Mouse (Mus musculus) embryonic facial prominence, embryonic 14.5 days (tissue): ENCODE measurements around the gene Rgs19. TPM values are rescaled to one million over a fixed set of nuclear protein-coding genes. Genes with fewer than 3 reads are reported as not detected.

Experiments used
- ATAC-seq: fragments of 200-750 bp; cut with Nextera tagmentation; 2 replicates; pipeline ENCODE4 v1.8.0; 2017; ENCODE audit warnings: low read depth, moderate number of reproducible peaks, moderate TSS enrichment
- DNase-seq: peaks from one replicate; pipeline ENCODE4 v3.0.0-alpha.2; 2015; ENCODE audit warnings: low spot score
- H3K27ac ChIP-seq: fragments of 300-500 bp; sonication (generic); replicated peaks from 2 replicates; pipeline ENCODE4 v1.5.1; 2014; ENCODE audit warnings: low read depth, mild to moderate bottlenecking, low read length, moderate library complexity
- H3K27me3 ChIP-seq: fragments of 300-500 bp; sonication (generic); replicated peaks from 2 replicates; pipeline ENCODE4 v1.6.1; 2014; ENCODE audit warnings: low read length; ENCODE audit not compliant: control insufficient read depth, insufficient read depth
- H3K36me3 ChIP-seq: fragments of 300-500 bp; sonication (generic); 2 replicates; pipeline ENCODE4 v1.6.1; 2014; ENCODE audit warnings: low read length, mixed read lengths; ENCODE audit not compliant: control insufficient read depth, insufficient read depth
- H3K4me1 ChIP-seq: fragments of 300-500 bp; sonication (generic); 2 replicates; pipeline ENCODE4 v1.6.1; 2014; ENCODE audit warnings: antibody characterized with exemption, low read length; ENCODE audit not compliant: control insufficient read depth, insufficient read depth
- H3K4me2 ChIP-seq: fragments of 300-500 bp; sonication (generic); 2 replicates; pipeline ENCODE4 v1.6.1; 2014; ENCODE audit warnings: low read depth, mild to moderate bottlenecking, low read length, moderate library complexity, mixed read lengths
- H3K4me3 ChIP-seq: fragments of 300-500 bp; sonication (generic); 2 replicates; pipeline ENCODE4 v1.5.1; 2014; ENCODE audit warnings: low read depth, mild to moderate bottlenecking, low read length
- H3K9ac ChIP-seq: fragments of 300-500 bp; sonication (generic); 2 replicates; pipeline ENCODE4 v1.6.1; 2014; ENCODE audit warnings: low read depth, mild to moderate bottlenecking, low read length, moderate library complexity, mixed read lengths
- H3K9me3 ChIP-seq: fragments of 300-500 bp; sonication (generic); 2 replicates; pipeline ENCODE4 v1.6.1; 2016; ENCODE audit warnings: low read length; ENCODE audit not compliant: control insufficient read depth
- WGBS: fragments of 180-500 bp; shearing (Covaris S2); extraction: QIAGEN DNeasy Blood & Tissue Kit; methylation state at CpG from one replicate; pipeline ENCODE4 v1.1.7; 2014; 5-methylcytosine and 5-hydroxymethylcytosine counted together
- polyA plus RNA-seq: library from polyadenylated mRNA; unstranded; fragments of >200 nt; fragmentation: Nextera tagmentation; extraction: Ambion mirVana; gene quantifications from 2 replicates; pipeline ENCODE4 v1.2.1, GENCODE M21; 2014

Rgs19 gene
- polyA plus RNA-seq, 1 experiment from 2014 or later, result 82.2 TPM

DNA sequence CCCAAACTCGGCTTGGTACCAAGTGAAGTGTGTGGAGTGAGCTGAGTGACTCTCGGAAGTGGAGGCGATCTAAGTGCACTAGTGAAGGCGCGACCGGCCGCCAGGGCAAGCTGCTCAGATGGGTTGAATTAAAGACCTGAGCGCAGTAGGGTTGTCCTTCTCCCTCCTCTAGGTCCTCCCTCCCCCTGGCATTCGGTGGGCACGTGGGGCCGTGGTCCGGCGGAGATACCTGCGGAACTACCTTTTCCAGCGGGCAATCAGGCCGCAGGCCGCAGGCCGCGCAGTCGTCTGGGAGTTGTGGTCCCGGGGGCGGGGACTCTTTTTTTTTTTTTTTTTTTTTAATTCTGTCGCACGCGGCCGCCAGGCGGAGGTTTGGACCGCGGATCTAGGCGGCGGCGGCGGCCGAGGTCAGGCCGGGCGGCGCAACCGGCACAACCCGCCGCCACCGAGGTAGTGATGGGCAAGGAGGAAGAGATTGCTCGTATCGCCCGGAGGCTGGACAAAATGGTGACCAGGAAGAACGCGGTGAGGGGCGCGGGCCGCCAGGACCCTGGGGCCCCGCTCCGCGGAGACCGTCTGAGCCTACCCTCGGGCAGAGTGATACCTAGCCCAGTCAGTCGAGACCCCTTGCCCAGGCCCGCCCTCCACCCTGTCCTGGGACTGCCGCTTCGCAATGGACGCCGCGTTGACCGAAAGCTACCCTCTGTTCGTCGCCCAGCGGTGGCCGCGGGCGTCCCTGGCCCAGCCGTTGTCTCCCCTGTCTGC is 13.6 kb downstream of the Rgs19 start, which contains the start of gene Tcea2:
Gene Tcea2, plus strand, starts transcription at position 360 of the 765 bp plus-strand sequence.
- WGBS, result 0% methylated on average over 58 of the region's 69 CpGs
- Histone ChIP-seq H3K27me3 (no peaks in the 10 kb centered on the region), H3K27ac (peak within 1 kb of the TSS; percentile 54), H3K4me2 (peak within 1 kb of the TSS; percentile 91), H3K4me1 (peaks cover 9% of the 10 kb centered on the region; the same call in 1 of the 2 replicates), H3K4me3 (peak within 1 kb of the TSS; percentile 77), H3K9ac (peak within 1 kb of the TSS; percentile 88), H3K9me3 (no peaks in the 10 kb centered on the region), H3K36me3 (no peaks in the 10 kb centered on the region)
- DNase-seq, result peak; percentile 83
- ATAC-seq, result peak; percentile 58

DNA sequence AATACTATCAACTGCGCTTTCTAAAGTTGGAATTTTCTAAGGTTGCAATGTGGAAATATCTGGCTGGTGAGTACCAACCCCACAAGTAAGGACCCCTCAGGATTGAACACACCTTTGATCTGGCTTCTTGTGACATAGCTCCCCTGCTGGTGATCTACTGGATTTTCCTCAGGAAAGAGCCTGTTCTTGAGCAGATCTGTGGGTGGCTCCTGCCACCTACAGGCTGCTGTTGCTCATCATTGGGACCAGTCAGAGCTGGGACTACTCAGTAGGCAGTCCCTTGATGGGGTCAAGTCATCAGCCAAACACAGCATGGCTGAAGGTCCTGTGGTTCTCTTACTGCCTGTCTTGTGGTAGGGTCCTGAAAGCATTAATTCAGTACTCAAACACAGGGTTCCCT is 15.0 kb downstream of the Rgs19 start:
- H3K9me3 ChIP-seq, result no peaks in the 10 kb centered on the region

DNA sequence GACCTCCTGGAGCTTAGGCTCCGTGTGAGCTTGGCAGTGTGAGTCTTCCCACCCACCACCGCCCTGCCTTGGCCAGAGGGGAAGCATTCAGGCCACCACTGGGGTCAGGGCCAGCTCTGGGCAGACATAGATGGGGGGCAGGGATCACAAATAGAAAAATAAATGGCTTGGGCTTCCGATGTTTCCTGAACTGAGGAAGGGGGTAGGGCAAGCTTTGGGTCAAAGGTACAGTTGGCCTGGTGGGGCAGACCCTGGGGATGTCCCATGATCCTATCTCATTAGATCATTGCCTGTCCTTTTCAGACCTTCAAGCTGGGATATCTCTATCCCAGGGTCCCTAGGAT is 16.1 kb downstream of the Rgs19 start:
- H3K9me3 ChIP-seq, result no peaks in the 10 kb centered on the region
- no peak overlapping the region for H3K4me2 ChIP-seq
- 51% methylated on average over 3 of the region's 3 CpGs for WGBS
- H3K4me3 ChIP-seq, result no peak overlapping the region
- no peak for ATAC-seq
- H3K4me1 ChIP-seq, result peaks cover 13% of the 10 kb centered on the region; the same call in 1 of the 2 replicates
- H3K27ac ChIP-seq, result no peak overlapping the region; the same call in 1 of the 2 replicates
- no peaks in the 10 kb centered on the region for H3K36me3 ChIP-seq
- no peak for DNase-seq
- peaks cover 10% of the 10 kb centered on the region for H3K27me3 ChIP-seq
- H3K9ac ChIP-seq, result no peak overlapping the region

More for the DNA sequence above, 15.0 kb downstream of the Rgs19 start:
- Histone ChIP-seq H3K4me2 (no peak overlapping the region), H3K9ac (no peak overlapping the region), H3K4me3 (no peak overlapping the region), H3K36me3 (no peaks in the 10 kb centered on the region), H3K27me3 (0 out of 2 replicates have a peak, but pooled peaks cover 1% of the 10 kb centered on the region), H3K27ac (no peak overlapping the region), H3K4me1 (peaks cover 13% of the 10 kb centered on the region; the same call in 1 of the 2 replicates)
- DNase-seq (peak; percentile 93), ATAC-seq (peak; percentile 81)
- WGBS, result 55% methylated on average over 1 of the region's 1 CpGs

DNA sequence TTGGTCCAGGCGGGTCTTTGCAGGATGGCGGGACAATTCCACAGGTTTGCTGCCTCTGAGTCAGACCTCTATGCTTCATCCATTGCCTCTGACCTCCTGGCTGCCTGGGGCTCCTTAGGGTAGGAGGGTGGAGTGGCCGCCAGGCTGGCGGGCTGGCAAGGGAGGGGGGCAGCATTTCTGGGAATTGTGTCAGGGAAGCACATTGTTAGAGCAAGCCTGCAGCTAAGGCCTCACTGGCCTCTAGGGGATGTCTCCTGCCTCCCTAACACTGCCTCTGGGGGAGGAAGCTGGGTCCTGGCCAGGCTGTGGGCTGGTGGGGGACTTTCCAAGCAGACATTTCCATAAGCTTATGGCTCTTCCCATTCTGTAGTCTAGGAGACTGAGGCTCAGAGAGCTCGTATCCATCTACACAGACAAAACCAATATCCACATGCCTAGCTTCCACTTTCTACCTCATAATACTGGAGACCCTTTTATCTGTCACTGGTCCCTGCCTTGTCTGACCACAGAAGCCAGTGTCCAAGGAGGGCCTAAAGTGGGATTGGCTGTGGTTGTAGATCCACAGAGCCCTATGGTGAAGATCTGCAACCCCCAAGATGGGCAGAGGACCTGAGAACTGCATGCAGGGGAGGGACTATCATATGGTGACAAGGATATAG is 16.6 kb downstream of the Rgs19 start:
- WGBS, result 55% methylated on average over 5 of the region's 5 CpGs
- no peak overlapping the region for H3K27ac ChIP-seq
- peaks cover 15% of the 10 kb centered on the region for H3K27me3 ChIP-seq
- H3K9me3 ChIP-seq, result no peaks in the 10 kb centered on the region
- H3K36me3 ChIP-seq, result no peaks in the 10 kb centered on the region
- peak; percentile 16 for DNase-seq
- ATAC-seq, result no peak
- no peak overlapping the region for H3K9ac ChIP-seq
- H3K4me2 ChIP-seq, result no peak overlapping the region
- H3K4me1 ChIP-seq, result peaks cover 13% of the 10 kb centered on the region; the same call in 1 of the 2 replicates
- H3K4me3 ChIP-seq, result no peak overlapping the region

DNA sequence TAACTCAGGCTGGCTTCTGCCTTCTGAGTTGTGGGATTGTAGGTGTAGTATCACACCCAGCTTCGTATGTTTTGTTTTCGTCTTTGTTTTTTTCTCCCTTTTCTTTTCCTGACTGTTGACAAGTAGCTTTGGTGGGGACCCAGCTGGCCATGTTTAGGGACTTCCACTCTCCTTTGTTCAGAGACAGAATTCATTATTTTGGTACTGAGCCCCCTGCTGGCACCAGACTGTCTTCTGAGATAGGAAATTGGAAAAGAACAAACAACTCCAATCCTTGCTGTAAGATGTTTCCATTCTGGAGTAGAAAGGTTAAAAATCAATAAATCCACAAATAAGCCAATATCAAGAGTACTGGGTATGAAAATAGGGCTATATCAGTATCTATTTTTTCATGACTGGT is 17.4 kb downstream of the Rgs19 start:
- Histone ChIP-seq H3K36me3 (no peaks in the 10 kb centered on the region), H3K27ac (peak overlapping the region; percentile 36; the same call in 1 of the 2 replicates), H3K4me3 (no peak overlapping the region), H3K9ac (no peak overlapping the region), H3K9me3 (no peaks in the 10 kb centered on the region), H3K27me3 (peaks cover 23% of the 10 kb centered on the region), H3K4me1 (peaks cover 13% of the 10 kb centered on the region; the same call in 1 of the 2 replicates), H3K4me2 (no peak overlapping the region)
- DNase-seq (peak; percentile 47), ATAC-seq (no peak)
- 47% methylated on average over 2 of the region's 2 CpGs for WGBS

DNA sequence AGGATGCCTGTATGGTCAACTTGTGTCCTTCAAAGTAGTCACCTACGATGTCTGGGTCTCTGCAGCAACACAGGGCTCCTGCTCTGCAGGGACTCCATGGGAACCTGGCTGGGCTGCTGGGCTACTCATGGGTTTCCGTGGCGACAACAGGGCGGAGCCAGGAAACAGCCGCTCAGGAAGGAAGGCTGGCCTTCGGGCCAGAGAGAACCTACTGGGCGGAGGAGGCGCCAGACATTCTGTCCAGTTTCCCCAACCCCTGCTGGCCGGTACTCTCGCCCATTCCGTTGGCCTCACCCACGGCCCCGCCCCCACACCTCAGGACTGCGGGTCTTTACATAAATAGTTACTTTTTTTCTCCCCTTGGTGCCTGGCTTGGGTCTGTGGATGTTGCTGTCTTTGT is 18.3 kb downstream of the Rgs19 start:
- DNase-seq (peak; percentile 69), ATAC-seq (no peak)
- WGBS, result 7% methylated on average over 14 of the region's 14 CpGs
- Histone ChIP-seq H3K9ac (peak overlapping the region; percentile 28; the same call in 1 of the 2 replicates), H3K4me1 (0 out of 2 replicates have a peak, but pooled peaks cover 15% of the 10 kb centered on the region), H3K9me3 (no peaks in the 10 kb centered on the region), H3K4me2 (peak overlapping the region; percentile 39), H3K27ac (no peak overlapping the region), H3K36me3 (no peaks in the 10 kb centered on the region), H3K27me3 (peaks cover 32% of the 10 kb centered on the region), H3K4me3 (no peak overlapping the region; the same call in 1 of the 2 replicates)

DNA sequence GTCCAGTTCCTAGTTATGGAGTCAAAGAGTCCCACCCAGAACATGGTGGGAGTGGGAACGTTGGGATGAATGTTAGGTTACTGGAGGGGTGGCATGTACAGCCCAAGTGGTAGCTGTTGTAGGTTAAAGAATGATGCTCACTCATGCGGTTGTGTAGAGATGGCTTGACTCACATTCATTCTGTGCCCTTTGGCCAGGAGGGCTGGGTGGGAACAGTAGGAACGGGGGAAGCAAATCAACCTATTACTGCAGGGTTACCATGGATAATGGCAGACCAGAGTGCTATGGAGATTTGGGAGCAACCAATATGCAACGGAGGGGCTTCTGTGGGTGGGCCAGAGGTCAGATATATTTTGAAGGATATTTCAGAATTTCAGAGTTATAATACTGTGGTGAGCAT is 18.8 kb downstream of the Rgs19 start:
- H3K27me3 ChIP-seq, result peaks cover 38% of the 10 kb centered on the region
- H3K4me1 ChIP-seq, result 0 out of 2 replicates have a peak, but pooled peaks cover 17% of the 10 kb centered on the region
- H3K4me3 ChIP-seq, result no peak overlapping the region
- H3K27ac ChIP-seq, result no peak overlapping the region
- no peak overlapping the region for H3K4me2 ChIP-seq
- no peak overlapping the region for H3K9ac ChIP-seq
- 87% methylated on average over 4 of the region's 4 CpGs for whole genome bisulfite sequencing
- ATAC-seq, result no peak
- no peaks in the 10 kb centered on the region for H3K9me3 ChIP-seq
- DNase-seq, result no peak
- no peaks in the 10 kb centered on the region for H3K36me3 ChIP-seq

DNA sequence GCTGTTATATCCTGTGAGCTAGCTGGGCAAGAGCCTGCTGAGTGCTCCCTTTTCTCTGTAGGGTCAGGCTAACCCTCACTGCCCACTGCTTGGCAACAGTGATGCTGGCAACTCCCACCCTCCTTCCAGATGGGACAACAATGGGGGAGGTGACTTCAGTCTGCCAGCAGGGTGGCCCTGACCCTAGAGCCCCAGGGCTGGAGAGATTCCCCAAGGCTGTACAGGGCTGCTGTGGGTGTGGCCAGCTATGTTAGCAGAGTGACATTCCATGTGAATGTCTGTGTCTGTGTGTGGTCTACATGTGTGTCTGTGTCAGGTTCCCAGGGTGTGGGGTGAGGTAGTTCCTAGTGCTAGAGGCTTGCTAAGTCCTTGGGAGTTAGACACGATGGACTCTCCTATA is 20.3 kb downstream of the Rgs19 start:
- DNase-seq (peak; percentile 29), ATAC-seq (no peak)
- H3K9ac ChIP-seq, result no peak overlapping the region
- H3K27me3 ChIP-seq, result peaks cover 52% of the 10 kb centered on the region
- no peaks in the 10 kb centered on the region for H3K9me3 ChIP-seq
- H3K27ac ChIP-seq, result peak overlapping the region; percentile 58; the same call in 1 of the 2 replicates
- no peak overlapping the region for H3K4me3 ChIP-seq
- no peak overlapping the region for H3K4me2 ChIP-seq
- H3K36me3 ChIP-seq, result no peaks in the 10 kb centered on the region
- 0 out of 2 replicates have a peak, but pooled peaks cover 17% of the 10 kb centered on the region for H3K4me1 ChIP-seq
- 25% methylated on average over 1 of the region's 1 CpGs for WGBS
